Mouse (Mus musculus): Measurements from ENCODE around the gene Abhd6. TPM values are rescaled to one million over a fixed set of nuclear protein-coding genes. Genes with fewer than 3 reads are reported as not detected.

Abhd6 gene
- polyA plus RNA-seq, 1 experiment from 2014 or later, result 24.2 TPM

GRCm38 (mm10) chr14:8015756-8016155 lies 13.1 kb downstream of the Abhd6 start:
- ATAC-seq (ENCODE audit: insufficient number of reproducible peaks, insufficient read depth, low FRiP score, low TSS enrichment, low read depth), result no peak
- H3K4me1 ChIP-seq, result peaks cover 11% of the 10 kb centered on the region
- no peak overlapping the region for H3K4me3 ChIP-seq
- H3K9ac ChIP-seq, result no peak overlapping the region
- WGBS, result 93% methylated on average over 6 of the region's 6 CpGs
- no peaks in the 10 kb centered on the region for H3K36me3 ChIP-seq
- no peak overlapping the region for H3K4me2 ChIP-seq
- H3K27ac ChIP-seq, result no peak overlapping the region
- no peaks in the 10 kb centered on the region for H3K9me3 ChIP-seq
- H3K27me3 ChIP-seq, result no peaks in the 10 kb centered on the region

GRCm38 (mm10) chr14:8016276-8016675 lies 13.6 kb downstream of the Abhd6 start:
- WGBS, result 83% methylated on average over 6 of the region's 6 CpGs
- H3K9me3 ChIP-seq, result no peaks in the 10 kb centered on the region
- no peak overlapping the region for H3K4me3 ChIP-seq
- no peak overlapping the region for H3K9ac ChIP-seq
- no peaks in the 10 kb centered on the region for H3K36me3 ChIP-seq
- H3K4me2 ChIP-seq, result no peak overlapping the region
- peaks cover 11% of the 10 kb centered on the region for H3K4me1 ChIP-seq
- no peaks in the 10 kb centered on the region for H3K27me3 ChIP-seq
- H3K27ac ChIP-seq, result no peak overlapping the region
- ATAC-seq (ENCODE audit: insufficient number of reproducible peaks, insufficient read depth, low FRiP score, low TSS enrichment, low read depth), result no peak

DNA sequence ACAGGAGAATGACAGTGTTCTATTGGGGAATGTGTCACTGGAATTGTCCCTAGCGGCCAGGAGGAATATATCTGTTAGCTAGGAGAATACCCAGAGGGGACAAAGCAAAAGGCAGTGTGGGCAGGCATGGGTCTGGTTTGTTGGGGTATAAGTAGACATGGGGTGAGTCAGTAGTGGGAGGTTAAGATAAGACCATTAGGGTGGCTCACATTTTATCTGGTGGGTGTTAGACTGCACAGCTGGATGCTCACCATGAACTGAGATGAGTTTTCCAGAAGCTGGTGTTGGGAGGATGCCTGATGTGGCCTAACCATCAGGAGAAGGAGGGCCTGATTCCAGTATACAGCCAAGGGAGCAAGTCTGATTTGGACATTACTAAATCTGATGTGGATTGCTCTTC lies 14.2 kb downstream of the Abhd6 start:
- WGBS, result 82% methylated on average over 1 of the region's 1 CpGs

GRCm38 (mm10) chr14:8020011-8020410 lies 17.3 kb downstream of the Abhd6 start:
- no peaks in the 10 kb centered on the region for H3K9me3 ChIP-seq
- no peak overlapping the region for H3K9ac ChIP-seq
- H3K27ac ChIP-seq, result no peak overlapping the region
- ATAC-seq (ENCODE audit: insufficient number of reproducible peaks, insufficient read depth, low FRiP score, low TSS enrichment, low read depth), result no peak
- H3K4me2 ChIP-seq, result no peak overlapping the region
- WGBS, result 94% methylated on average over 1 of the region's 1 CpGs
- H3K36me3 ChIP-seq, result no peaks in the 10 kb centered on the region
- no peak overlapping the region for H3K4me3 ChIP-seq
- H3K27me3 ChIP-seq, result no peaks in the 10 kb centered on the region
- H3K4me1 ChIP-seq, result no peaks in the 10 kb centered on the region

More for the DNA sequence above, 14.2 kb downstream of the Abhd6 start:
- Histone ChIP-seq H3K9me3 (no peaks in the 10 kb centered on the region), H3K27ac (no peak overlapping the region), H3K27me3 (no peaks in the 10 kb centered on the region), H3K9ac (no peak overlapping the region), H3K36me3 (no peaks in the 10 kb centered on the region), H3K4me1 (peaks cover 11% of the 10 kb centered on the region), H3K4me2 (no peak overlapping the region), H3K4me3 (no peak overlapping the region)
- ATAC-seq (ENCODE audit: insufficient number of reproducible peaks, insufficient read depth, low FRiP score, low TSS enrichment, low read depth), result no peak

DNA sequence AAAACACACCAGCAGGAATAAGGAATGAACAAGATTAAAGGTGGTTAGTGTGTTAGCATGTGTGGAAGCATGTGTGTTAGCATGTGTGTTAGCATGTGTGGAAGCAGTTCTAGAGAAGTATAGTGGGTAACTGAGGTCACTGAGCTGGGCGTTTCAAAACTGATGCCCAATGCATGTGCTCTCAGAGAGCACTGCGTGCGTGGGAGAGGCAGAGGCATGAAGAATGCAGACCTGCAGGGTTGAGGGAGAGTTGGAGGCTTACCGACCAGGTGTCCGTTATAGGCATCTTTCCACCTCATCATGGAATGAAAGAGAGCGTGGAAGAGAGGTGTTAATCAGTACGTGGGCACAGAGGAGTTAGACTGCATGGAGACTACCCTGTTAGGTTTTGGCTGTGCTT lies 17.8 kb downstream of the Abhd6 start:
- no peaks in the 10 kb centered on the region for H3K9me3 ChIP-seq
- no peak overlapping the region for H3K4me3 ChIP-seq
- H3K4me1 ChIP-seq, result no peaks in the 10 kb centered on the region
- ATAC-seq (ENCODE audit: insufficient number of reproducible peaks, insufficient read depth, low FRiP score, low TSS enrichment, low read depth), result no peak
- WGBS, result 86% methylated on average over 7 of the region's 7 CpGs
- H3K36me3 ChIP-seq, result no peaks in the 10 kb centered on the region
- no peaks in the 10 kb centered on the region for H3K27me3 ChIP-seq
- no peak overlapping the region for H3K27ac ChIP-seq
- no peak overlapping the region for H3K4me2 ChIP-seq
- no peak overlapping the region for H3K9ac ChIP-seq

GRCm38 (mm10) chr14:8024469-8024868 lies 21.8 kb downstream of the Abhd6 start:
- no peak overlapping the region for H3K4me3 ChIP-seq
- H3K4me2 ChIP-seq, result no peak overlapping the region
- no peaks in the 10 kb centered on the region for H3K4me1 ChIP-seq
- WGBS, result 32% methylated on average over 6 of the region's 6 CpGs
- H3K27ac ChIP-seq, result no peak overlapping the region
- H3K9me3 ChIP-seq, result no peaks in the 10 kb centered on the region
- no peaks in the 10 kb centered on the region for H3K36me3 ChIP-seq
- no peak overlapping the region for H3K9ac ChIP-seq
- H3K27me3 ChIP-seq, result no peaks in the 10 kb centered on the region
- ATAC-seq (ENCODE audit: insufficient number of reproducible peaks, insufficient read depth, low FRiP score, low TSS enrichment, low read depth), result no peak

GRCm38 (mm10) chr14:8024936-8025335 lies 22.2 kb downstream of the Abhd6 start:
- Histone ChIP-seq H3K9me3 (no peaks in the 10 kb centered on the region), H3K4me3 (no peak overlapping the region), H3K27me3 (no peaks in the 10 kb centered on the region), H3K27ac (no peak overlapping the region), H3K4me2 (no peak overlapping the region), H3K4me1 (no peaks in the 10 kb centered on the region), H3K9ac (no peak overlapping the region), H3K36me3 (no peaks in the 10 kb centered on the region)
- ATAC-seq (ENCODE audit: insufficient number of reproducible peaks, insufficient read depth, low FRiP score, low TSS enrichment, low read depth), result no peak
- 87% methylated on average over 10 of the region's 10 CpGs for WGBS

DNA sequence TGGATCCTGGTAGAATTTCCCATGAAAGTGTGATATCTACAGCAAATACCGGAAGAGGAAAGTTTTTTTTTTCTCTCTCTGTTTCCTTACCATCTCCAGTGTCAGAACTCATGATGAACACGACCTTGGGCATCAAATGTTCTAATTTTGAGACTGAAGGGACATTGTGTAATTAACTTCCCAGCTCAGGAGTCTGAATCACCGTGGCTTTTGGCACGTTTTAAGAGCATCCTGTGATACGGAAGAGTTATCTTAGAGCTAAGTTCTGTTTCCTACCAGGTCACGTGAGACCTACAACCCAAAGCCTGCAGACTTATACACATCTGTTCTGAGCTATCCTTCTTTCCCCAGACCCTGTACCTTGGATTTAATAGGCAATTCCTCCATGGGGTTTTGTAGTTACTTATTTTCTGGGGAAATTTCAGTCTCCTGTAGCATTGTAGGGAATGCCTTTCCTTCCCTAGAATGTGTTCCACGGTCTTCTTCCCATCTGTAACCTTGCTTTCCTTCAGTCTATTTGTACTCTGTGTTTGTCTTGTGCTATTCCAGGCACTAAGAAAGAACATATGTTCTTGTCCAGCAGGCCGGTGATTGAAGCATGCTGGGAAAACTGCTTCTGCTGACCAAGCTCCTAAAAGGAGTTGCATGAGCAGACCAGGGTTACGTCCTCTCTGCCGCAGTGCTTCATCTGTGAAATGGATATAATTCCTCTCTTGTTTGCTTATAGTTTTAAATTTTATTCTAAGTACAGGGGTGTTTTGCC lies 24.2 kb downstream of the Abhd6 start:
- H3K4me2 ChIP-seq, result no peak overlapping the region
- no peak overlapping the region for H3K27ac ChIP-seq
- no peak overlapping the region for H3K4me3 ChIP-seq
- no peak for ATAC-seq (ENCODE audit: insufficient number of reproducible peaks, insufficient read depth, low FRiP score, low TSS enrichment, low read depth)
- no peaks in the 10 kb centered on the region for H3K9me3 ChIP-seq
- H3K9ac ChIP-seq, result no peak overlapping the region
- no peaks in the 10 kb centered on the region for H3K4me1 ChIP-seq
- H3K27me3 ChIP-seq, result no peaks in the 10 kb centered on the region
- WGBS, result 74% methylated on average over 10 of the region's 10 CpGs
- no peaks in the 10 kb centered on the region for H3K36me3 ChIP-seq

- 87% methylated on average over 5 of the region's 5 CpGs for WGBS
- no peaks in the 10 kb centered on the region for H3K27me3 ChIP-seq
- no peaks in the 10 kb centered on the region for H3K9me3 ChIP-seq
- no peaks in the 10 kb centered on the region for H3K4me1 ChIP-seq
- H3K4me3 ChIP-seq, result no peak overlapping the region
- ATAC-seq (ENCODE audit: insufficient number of reproducible peaks, insufficient read depth, low FRiP score, low TSS enrichment, low read depth), result no peak
- H3K27ac ChIP-seq, result no peak overlapping the region
- no peaks in the 10 kb centered on the region for H3K36me3 ChIP-seq
- no peak overlapping the region for H3K9ac ChIP-seq
- no peak overlapping the region for H3K4me2 ChIP-seq
Measured at GRCm38 (mm10) chr14:8028086-8028485, 25.4 kb downstream of the Abhd6 start.

- Histone ChIP-seq H3K27ac (no peak overlapping the region), H3K36me3 (no peaks in the 10 kb centered on the region), H3K4me2 (no peak overlapping the region), H3K4me1 (no peaks in the 10 kb centered on the region), H3K9ac (no peak overlapping the region), H3K27me3 (no peaks in the 10 kb centered on the region), H3K9me3 (no peaks in the 10 kb centered on the region), H3K4me3 (no peak overlapping the region)
- ATAC-seq (ENCODE audit: insufficient number of reproducible peaks, insufficient read depth, low FRiP score, low TSS enrichment, low read depth), result no peak
- WGBS, result 79% methylated on average over 1 of the region's 1 CpGs
Measured at GRCm38 (mm10) chr14:8029752-8030151, 27.1 kb downstream of the Abhd6 start.

DNA sequence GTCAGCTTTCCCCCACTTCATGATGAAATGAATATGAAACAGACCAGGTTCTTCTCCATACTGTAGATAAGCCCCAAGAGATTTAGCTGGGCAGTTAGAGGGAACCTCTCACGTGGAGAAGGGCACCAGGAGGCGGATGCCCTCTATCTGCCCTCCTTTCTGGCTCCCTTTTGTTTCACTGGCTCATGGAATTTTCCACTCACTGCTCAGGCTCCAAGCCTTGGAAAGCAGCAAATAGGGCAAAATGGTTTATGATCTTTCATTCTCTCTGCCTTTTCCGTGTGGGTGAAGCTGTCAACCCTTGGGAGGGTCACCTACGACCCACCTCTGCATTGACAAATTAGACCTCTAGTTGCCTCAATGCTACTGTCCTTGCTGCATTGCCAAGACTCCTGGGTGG lies 27.8 kb downstream of the Abhd6 start:
- H3K27me3 ChIP-seq, result no peaks in the 10 kb centered on the region
- H3K9me3 ChIP-seq, result no peaks in the 10 kb centered on the region
- H3K4me1 ChIP-seq, result no peaks in the 10 kb centered on the region
- no peak overlapping the region for H3K9ac ChIP-seq
- WGBS, result 60% methylated on average over 4 of the region's 4 CpGs
- no peaks in the 10 kb centered on the region for H3K36me3 ChIP-seq
- H3K27ac ChIP-seq, result no peak overlapping the region
- no peak overlapping the region for H3K4me2 ChIP-seq
- no peak overlapping the region for H3K4me3 ChIP-seq
- ATAC-seq (ENCODE audit: insufficient number of reproducible peaks, insufficient read depth, low FRiP score, low TSS enrichment, low read depth), result no peak

DNA sequence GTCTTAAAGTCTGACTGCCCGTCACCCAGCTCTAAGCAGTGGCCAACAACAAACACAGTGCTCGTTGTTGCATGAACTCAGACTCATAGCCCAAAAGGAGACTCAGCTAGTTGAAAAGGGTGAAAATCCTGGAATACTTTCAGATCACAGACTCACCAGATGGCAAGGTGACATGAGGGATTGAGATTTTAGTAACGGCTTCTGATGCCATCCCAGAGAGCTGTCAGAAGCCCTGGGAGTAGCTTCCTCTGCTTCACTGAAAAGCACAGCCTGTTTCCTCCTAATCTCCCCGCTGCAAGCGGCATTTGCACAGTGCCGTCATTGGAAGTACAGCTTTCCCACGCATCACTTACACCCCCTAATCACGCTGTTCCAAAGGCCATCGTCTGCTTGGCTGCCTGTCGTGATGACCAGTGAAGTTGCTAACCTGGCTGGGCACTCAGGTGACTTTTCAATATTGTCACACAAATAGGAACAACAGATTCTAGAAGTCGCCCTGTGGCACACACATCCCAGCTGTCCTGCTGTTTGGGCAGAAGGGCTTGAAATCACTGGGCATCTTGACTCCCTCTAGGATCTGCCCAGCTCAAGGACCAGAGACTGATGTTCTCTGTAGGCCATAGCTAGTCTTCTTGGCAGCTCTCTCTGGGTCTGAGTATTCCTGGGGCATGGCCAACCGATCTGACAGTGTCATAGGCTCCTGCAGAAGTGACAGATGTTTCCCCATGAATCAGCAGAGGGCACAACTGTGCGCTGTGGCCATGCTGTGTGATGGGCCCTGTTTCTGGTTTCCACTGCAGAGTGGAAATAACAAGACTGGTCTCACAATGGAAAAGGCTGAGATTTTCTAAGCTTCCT lies 29.6 kb downstream of the Abhd6 start:
- Histone ChIP-seq H3K27me3 (no peaks in the 10 kb centered on the region), H3K36me3 (no peaks in the 10 kb centered on the region), H3K4me1 (no peaks in the 10 kb centered on the region), H3K27ac (no peak overlapping the region), H3K9ac (no peak overlapping the region), H3K9me3 (no peaks in the 10 kb centered on the region), H3K4me2 (no peak overlapping the region), H3K4me3 (no peak overlapping the region)
- 83% methylated on average over 13 of the region's 13 CpGs for WGBS
- ATAC-seq (ENCODE audit: insufficient number of reproducible peaks, insufficient read depth, low FRiP score, low TSS enrichment, low read depth), result no peak
